In genomic region chr1:172200161-172200560, GRCm38 (mm10) we compare ENCODE assay signal across 10 mouse cellular contexts. TPM values are rescaled to one million over a fixed set of nuclear protein-coding genes. Genes with fewer than 3 reads are reported as not detected.
A peak's percentile ranks its signal among the peaks of the same experiment; 100 is the strongest.
DNase-seq lines count a peak whose midpoint lies in the region; ATAC-seq and TF ChIP-seq lines count a peak whose summit lies in the region.
"Had no signal": no experiment of that assay in that cellular context is flagged by ENCODE, and none has a peak within 500 bp of the region (broad histone marks: within the 10 kb centered on the region; RNA-seq: fewer than 3 reads in every experiment).

No protein-coding gene starts in this region.

- no peaks in the 10 kb centered on the region for H3K9me3 ChIP-seq in lung, embryonic 16.5 days (ENCODE audit: control insufficient read depth, low read length)
- no peaks in the 10 kb centered on the region for H3K9me3 ChIP-seq in hindbrain, embryonic 12.5 days (replicated peaks)
- no peaks in the 10 kb centered on the region for H3K9me3 ChIP-seq in neural tube, embryonic 12.5 days
- H3K9me3 ChIP-seq: liver, embryonic 13.5 days had no signal

- no peak for TF ChIP-seq POLR2A in cerebellum, adult 2 months (IDR thresholded peaks at IDR 0.05; ENCODE audit: borderline replicate concordance, insufficient read depth, low read length)
- TF ChIP-seq POLR2A in lung, adult 2 months (IDR thresholded peaks at IDR 0.05; ENCODE audit: borderline replicate concordance, extremely low read depth, low read depth, low read length): no peak

- H3K4me3 ChIP-seq in cerebellum, adult 2 months (replicated peaks; ENCODE audit: insufficient read depth, low read depth, low read length): peak overlapping the region; percentile 17
- H3K4me3 ChIP-seq in lung, embryonic 16.5 days (ENCODE audit: low read length): no peak overlapping the region
- no peak overlapping the region for H3K4me3 ChIP-seq in lung, adult 2 months (replicated peaks; ENCODE audit: extremely low read depth, low read depth, low read length)
- no peak overlapping the region for H3K4me3 ChIP-seq in hindbrain, embryonic 12.5 days
- H3K4me3 ChIP-seq in neural tube, embryonic 12.5 days: no peak overlapping the region
- H3K4me3 ChIP-seq: liver, embryonic 13.5 days had no signal

- peak; percentile 34; the same call in 1 of the 2 replicates for ATAC-seq in lung, embryonic 16.5 days (ENCODE audit: low read depth)
- ATAC-seq in hindbrain, embryonic 12.5 days (ENCODE audit: low FRiP score): no peak
- no peak for ATAC-seq in neural tube, embryonic 12.5 days (ENCODE audit: low FRiP score, low read depth)

- no peak for TF ChIP-seq CTCF in cerebellum, adult 2 months (IDR thresholded peaks at IDR 0.05; ENCODE audit: borderline replicate concordance, insufficient read depth, low read depth, low read length)
- no peak for TF ChIP-seq CTCF in lung, adult 2 months (IDR thresholded peaks at IDR 0.05; ENCODE audit: insufficient read depth, low read length)

- H3K9ac ChIP-seq in lung, embryonic 16.5 days (ENCODE audit: low read length): no peak overlapping the region
- peak overlapping the region; percentile 10; the same call in 1 of the 2 replicates for H3K9ac ChIP-seq in hindbrain, embryonic 12.5 days
- no peak overlapping the region for H3K9ac ChIP-seq in neural tube, embryonic 12.5 days
- H3K9ac ChIP-seq: liver, embryonic 13.5 days had no signal

- no peak for DNase-seq in cerebellum, adult 2 months
- DNase-seq in cerebellum, adult 9-11 months: no peak
- no peak for DNase-seq in lung, adult 2 months
- DNase-seq in adrenal gland, postnatal 4 days (ENCODE audit: low spot score in 2 of 2): no peak
- no peak for DNase-seq in thymus, postnatal 14 days
- DNase-seq: liver, embryonic 13.5 days had no signal

- H3K36me3 ChIP-seq in lung, embryonic 16.5 days (ENCODE audit: control insufficient read depth, insufficient read depth, low read length): peaks cover 42% of the 10 kb centered on the region
- H3K36me3 ChIP-seq in hindbrain, embryonic 12.5 days: peaks cover 54% of the 10 kb centered on the region
- peaks cover 50% of the 10 kb centered on the region for H3K36me3 ChIP-seq in neural tube, embryonic 12.5 days

- no peak overlapping the region for H3K4me2 ChIP-seq in lung, embryonic 16.5 days (ENCODE audit: low read depth, low read length)
- H3K4me2 ChIP-seq in hindbrain, embryonic 12.5 days (replicated peaks): peak overlapping the region; percentile 35; the same call in 1 of the 2 replicates
- peak overlapping the region; percentile 77 for H3K4me2 ChIP-seq in neural tube, embryonic 12.5 days (replicated peaks)
- H3K4me2 ChIP-seq: liver, embryonic 13.5 days had no signal

- H3K4me1 ChIP-seq in cerebellum, adult 2 months (ENCODE audit: control insufficient read depth, insufficient read depth, low read length): peaks cover 55% of the 10 kb centered on the region
- peaks cover 48% of the 10 kb centered on the region for H3K4me1 ChIP-seq in lung, embryonic 16.5 days (replicated peaks; ENCODE audit: control insufficient read depth, insufficient read depth, low read length)
- H3K4me1 ChIP-seq in lung, adult 2 months (ENCODE audit: control insufficient read depth, insufficient read depth, low read length): peaks cover 21% of the 10 kb centered on the region
- H3K4me1 ChIP-seq in hindbrain, embryonic 12.5 days: peaks cover 55% of the 10 kb centered on the region
- peaks cover 56% of the 10 kb centered on the region for H3K4me1 ChIP-seq in neural tube, embryonic 12.5 days

- 49% methylated on average over 5 of the region's 5 CpGs for WGBS in cerebellum, adult 2 months
- WGBS in lung, embryonic 16.5 days: 53% methylated on average over 5 of the region's 5 CpGs
- 72% methylated on average over 5 of the region's 5 CpGs for WGBS in lung, adult 2 months
- 62% methylated on average over 5 of the region's 5 CpGs for WGBS in hindbrain, embryonic 12.5 days
- 81% methylated on average over 5 of the region's 5 CpGs for WGBS in neural tube, embryonic 12.5 days

- no peaks in the 10 kb centered on the region for H3K27me3 ChIP-seq in cerebellum, adult 2 months (ENCODE audit: control insufficient read depth, insufficient read depth, low read length)
- no peaks in the 10 kb centered on the region for H3K27me3 ChIP-seq in lung, embryonic 16.5 days (ENCODE audit: control insufficient read depth, insufficient read depth, low read depth, low read length)
- H3K27me3 ChIP-seq in hindbrain, embryonic 12.5 days: no peaks in the 10 kb centered on the region
- H3K27me3 ChIP-seq in neural tube, embryonic 12.5 days (replicated peaks): no peaks in the 10 kb centered on the region

- peak overlapping the region; percentile 100 for H3K27ac ChIP-seq in cerebellum, adult 2 months (ENCODE audit: insufficient read depth, low read length)
- peak overlapping the region; percentile 23; the same call in 1 of the 2 replicates for H3K27ac ChIP-seq in lung, embryonic 16.5 days (ENCODE audit: low read length)
- peak overlapping the region; percentile 93 for H3K27ac ChIP-seq in hindbrain, embryonic 12.5 days
- peak overlapping the region; percentile 85; the same call in 1 of the 2 replicates for H3K27ac ChIP-seq in neural tube, embryonic 12.5 days
- H3K27ac ChIP-seq: liver, embryonic 13.5 days had no signal

RNA-seq across cellular contexts. Expression of gene Pea15a, which starts 6.4 kb away (rescaled TPM):
- 562 and 572 TPM in 2 replicates for polyA plus RNA-seq in cerebellum, adult 2 months (2012; rRNA removed)
- polyA plus RNA-seq in lung, embryonic 16.5 days (2015; fragmentation: Nextera tagmentation; extraction: Ambion mirVana): 139 and 147 TPM in 2 replicates
- polyA plus RNA-seq in lung, adult 2 months (2012; rRNA removed): 88.2 and 137 TPM in 2 replicates
- polyA plus RNA-seq in hindbrain, embryonic 12.5 days (2016; fragmentation: Nextera tagmentation; extraction: Ambion mirVana): 322 and 363 TPM in 2 replicates
- 293 and 305 TPM in 2 replicates for polyA plus RNA-seq in neural tube, embryonic 12.5 days (2016; fragmentation: Nextera tagmentation; extraction: Ambion mirVana)
- total RNA-seq in adrenal gland, postnatal 4 days (2021): 10 to 100 TPM; 92.5 to 94.7 TPM

RNA-seq across cellular contexts. Expression of gene Casq1, which starts 19.5 kb away (rescaled TPM):
- 3.8 and 3.9 TPM in 2 replicates for polyA plus RNA-seq in cerebellum, adult 2 months (2012; rRNA removed)
- 7.9 and 15.3 TPM in 2 replicates for polyA plus RNA-seq in lung, embryonic 16.5 days (2015; fragmentation: Nextera tagmentation; extraction: Ambion mirVana)
- 3.2 and 49.0 TPM in 2 replicates for polyA plus RNA-seq in lung, adult 2 months (2012; rRNA removed)
- polyA plus RNA-seq in hindbrain, embryonic 12.5 days (2016; fragmentation: Nextera tagmentation; extraction: Ambion mirVana): 2.3 and 3.8 TPM in 2 replicates
- polyA plus RNA-seq in neural tube, embryonic 12.5 days (2016; fragmentation: Nextera tagmentation; extraction: Ambion mirVana): 2.1 TPM in 2 replicates
- total RNA-seq in adrenal gland, postnatal 4 days (2021): 10 to 100 TPM; 15.7 to 51.9 TPM

RNA-seq across cellular contexts. Expression of gene Dcaf8, which starts 52.3 kb away (rescaled TPM):
- 118 and 121 TPM in 2 replicates for polyA plus RNA-seq in cerebellum, adult 2 months (2012; rRNA removed)
- 133 and 141 TPM in 2 replicates for polyA plus RNA-seq in lung, embryonic 16.5 days (2015; fragmentation: Nextera tagmentation; extraction: Ambion mirVana)
- 58.0 and 74.9 TPM in 2 replicates for polyA plus RNA-seq in lung, adult 2 months (2012; rRNA removed)
- polyA plus RNA-seq in hindbrain, embryonic 12.5 days (2016; fragmentation: Nextera tagmentation; extraction: Ambion mirVana): 136 and 137 TPM in 2 replicates
- polyA plus RNA-seq in neural tube, embryonic 12.5 days (2016; fragmentation: Nextera tagmentation; extraction: Ambion mirVana): 127 and 128 TPM in 2 replicates
- total RNA-seq in adrenal gland, postnatal 4 days (2021): 100 to 1,000 TPM; 177 to 181 TPM

RNA-seq across cellular contexts. Expression of gene Atp1a4, which starts 58.1 kb away (rescaled TPM):
- 0.03 TPM in 1 of 2 replicates, not detected in the other for polyA plus RNA-seq in cerebellum, adult 2 months (2012; rRNA removed)
- polyA plus RNA-seq in lung, embryonic 16.5 days (2015; fragmentation: Nextera tagmentation; extraction: Ambion mirVana): not detected in 2 replicates
- 0.05 and 1.2 TPM in 2 replicates for polyA plus RNA-seq in lung, adult 2 months (2012; rRNA removed)
- not detected in 2 replicates for polyA plus RNA-seq in hindbrain, embryonic 12.5 days (2016; fragmentation: Nextera tagmentation; extraction: Ambion mirVana)
- polyA plus RNA-seq in neural tube, embryonic 12.5 days (2016; fragmentation: Nextera tagmentation; extraction: Ambion mirVana): not detected in 2 replicates
- total RNA-seq in adrenal gland, postnatal 4 days (2021): under 1 TPM; 0.39 to 0.45 TPM
- polyA plus RNA-seq: liver, embryonic 13.5 days; spleen, adult 2 months had no signal

Comparison
In these comparisons a context has a peak if more than half of its experiments do, and no peak if none do; other contexts are left out.
1. H3K27ac ChIP-seq: peak in every context shown above with its lines; median percentile 100 in cerebellum, adult 2 months; 93 in hindbrain, embryonic 12.5 days; 85 in neural tube, embryonic 12.5 days; 23 in lung, embryonic 16.5 days.